Mouse (Mus musculus): ENCODE data around the gene Chst8. TPM values are rescaled to one million over a fixed set of nuclear protein-coding genes. Genes with fewer than 3 reads are reported as not detected.

Gene Chst8
- not detected for polyA plus RNA-seq (2017; shearing (Covaris generic))

GRCm38 (mm10) chr7:34812531-34813111 is at the start of gene Chst8:
Chst8 (minus strand) TSS chr7:34812711.

DNA sequence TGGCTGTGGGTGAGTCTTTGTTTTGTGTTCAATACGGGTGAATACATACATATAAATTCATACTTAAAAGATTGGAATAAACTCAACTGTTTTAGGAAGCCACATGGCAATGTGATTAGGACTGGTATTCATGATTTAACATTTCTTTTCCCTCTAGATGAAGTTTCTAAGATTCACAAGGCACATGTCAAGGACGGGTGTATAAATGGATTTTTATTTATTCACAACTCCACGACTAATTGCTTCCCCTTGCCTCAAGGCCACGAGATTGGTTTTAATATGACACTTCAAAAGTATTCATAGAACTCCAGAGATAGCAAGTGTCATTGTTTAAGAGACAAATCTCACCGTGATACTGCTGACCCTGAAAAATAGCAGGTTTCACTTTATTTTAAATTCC is 155.9 kb downstream of the Chst8 start, which contains the start of gene Kctd15:
Kctd15 (minus strand) TSS at position 101 of the 400 bp plus-strand sequence.

Other genes with a start within 250 kb of the Chst8 start
- not detected for gene Kctd15, start 156.0 kb downstream of the Chst8 start, polyA plus RNA-seq (2017; shearing (Covaris generic))
- gene Pepd, start 99.7 kb upstream of the Chst8 start, polyA plus RNA-seq (2017; shearing (Covaris generic)): 59.4 TPM
- gene Cebpg, start 243.9 kb upstream of the Chst8 start, polyA plus RNA-seq (2017; shearing (Covaris generic)): 7.0 TPM